Mouse (Mus musculus) heart, adult 18-20 months (tissue): ENCODE results near the gene Asic3. TPM values are rescaled to one million over a fixed set of nuclear protein-coding genes. Genes with fewer than 3 reads are reported as not detected.

Experiments
- DNase-seq, 2 experiments: peaks; one replicate each; pipeline ENCODE4 v3.0.0; 2021 to 2022; ENCODE audit warnings: mixed read lengths in 1 of 2
- long read RNA-seq, 2 experiments: library from polyadenylated mRNA; stranded (forward); transcript quantifications; one replicate each; pipeline ENCODE4 v2.0.0; 2021
- total RNA-seq, 2 experiments: library from RNA; stranded (reverse); gene quantifications; 2 replicates each; pipeline ENCODE4 v1.2.3; 2021

Asic3 gene
- not detected for total RNA-seq
- long read RNA-seq, experiment 1, partial matches to known transcripts, result 1 of 1 reads
- long read RNA-seq, experiment 1, other reads (novel, unspliced or antisense), result 0 of 1 reads
- long read RNA-seq, experiment 2, partial matches to known transcripts, result 0 of 1 reads
- long read RNA-seq, experiment 2, other reads (novel, unspliced or antisense), result 1 of 1 reads

GRCm38 (mm10) chr5:24413042-24413693 is at the start of gene Asic3:
Gene Asic3 (plus strand): TSS chr5:24413392.
- DNase-seq, result no peak

GRCm38 (mm10) chr5:24363467-24363866 is 49.7 kb upstream of the Asic3 start:
- DNase-seq, result peak in 1 of 2 experiments; percentile 44

- DNase-seq, result no peak
These were observed 49.1 kb upstream of the Asic3 start for GRCm38 (mm10) chr5:24364061-24364460.

GRCm38 (mm10) chr5:24364508-24364907 is 48.7 kb upstream of the Asic3 start, which contains the start of gene Nos3:
Gene Nos3 (plus strand): TSS chr5:24364810.
- peak; percentile 75 to 92 for DNase-seq

GRCm38 (mm10) chr5:24364963-24365362 is 48.2 kb upstream of the Asic3 start:
- DNase-seq, result no peak

- peak in 1 of 2 experiments; percentile 66 for DNase-seq
These were observed 47.7 kb upstream of the Asic3 start for GRCm38 (mm10) chr5:24365528-24365927.

- DNase-seq, result no peak
These were observed 46.8 kb upstream of the Asic3 start for GRCm38 (mm10) chr5:24366426-24366825.

DNA sequence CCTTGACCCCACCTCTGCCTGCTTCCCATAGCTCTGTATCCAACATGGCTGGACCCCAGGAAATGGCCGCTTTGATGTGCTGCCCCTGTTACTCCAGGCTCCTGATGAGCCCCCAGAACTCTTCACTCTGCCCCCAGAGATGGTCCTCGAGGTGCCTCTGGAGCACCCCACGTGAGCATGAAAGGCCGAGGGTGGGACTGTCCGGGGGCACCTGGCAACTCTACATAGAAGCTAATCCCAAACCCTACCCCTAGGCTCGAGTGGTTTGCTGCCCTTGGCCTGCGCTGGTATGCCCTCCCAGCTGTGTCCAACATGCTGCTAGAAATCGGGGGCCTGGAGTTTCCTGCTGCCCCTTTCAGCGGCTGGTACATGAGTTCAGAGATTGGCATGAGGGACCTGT is 43.4 kb upstream of the Asic3 start:
- DNase-seq, result no peak

DNA sequence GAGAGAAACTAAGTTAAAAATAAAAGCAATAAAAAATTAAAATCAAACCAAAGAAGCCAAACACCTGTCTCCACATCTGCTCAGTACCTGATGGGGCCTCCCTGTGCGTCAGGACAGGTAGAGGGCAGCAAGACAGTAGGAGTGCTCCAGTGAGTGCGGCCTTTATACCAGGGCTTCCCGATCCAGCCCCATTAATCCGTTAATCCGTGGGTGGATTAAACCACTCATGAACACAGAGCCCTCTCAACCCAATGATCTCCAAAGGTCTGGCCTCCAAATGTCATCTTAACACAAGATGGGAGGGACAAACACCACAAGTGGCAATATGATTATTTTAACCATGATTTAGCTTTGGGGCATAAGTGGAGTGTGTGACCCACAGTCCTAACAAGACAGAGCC is 39.4 kb upstream of the Asic3 start:
- DNase-seq, result no peak

DNA sequence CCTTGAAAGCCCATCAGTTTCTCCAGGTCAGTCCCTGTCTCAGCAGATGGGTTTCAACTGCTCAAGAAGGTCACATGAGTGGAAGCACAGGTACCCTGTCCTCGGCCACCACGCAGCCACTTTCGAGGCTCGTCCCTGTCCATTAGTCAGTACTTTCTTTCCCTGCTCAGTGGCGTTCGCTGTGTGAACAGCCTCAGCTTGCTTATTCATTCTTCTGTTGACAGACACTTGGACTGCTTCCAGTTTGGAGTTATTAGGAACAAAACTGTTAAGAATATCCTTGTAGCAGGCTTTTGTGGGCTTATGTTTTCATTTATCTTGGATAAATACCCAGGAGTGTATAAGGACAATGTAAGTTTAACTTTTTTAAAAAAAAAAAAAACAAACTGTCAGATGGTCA is 39.0 kb upstream of the Asic3 start:
- DNase-seq, result peak; percentile 41 to 58

- no peak for DNase-seq
These were observed 38.4 kb upstream of the Asic3 start for GRCm38 (mm10) chr5:24374666-24375328.

- DNase-seq, result no peak
These were observed 34.5 kb upstream of the Asic3 start for GRCm38 (mm10) chr5:24378700-24379099.

- no peak for DNase-seq
These were observed 33.7 kb upstream of the Asic3 start for GRCm38 (mm10) chr5:24379501-24379900.

GRCm38 (mm10) chr5:24380499-24380898 is 32.7 kb upstream of the Asic3 start:
- no peak for DNase-seq

DNA sequence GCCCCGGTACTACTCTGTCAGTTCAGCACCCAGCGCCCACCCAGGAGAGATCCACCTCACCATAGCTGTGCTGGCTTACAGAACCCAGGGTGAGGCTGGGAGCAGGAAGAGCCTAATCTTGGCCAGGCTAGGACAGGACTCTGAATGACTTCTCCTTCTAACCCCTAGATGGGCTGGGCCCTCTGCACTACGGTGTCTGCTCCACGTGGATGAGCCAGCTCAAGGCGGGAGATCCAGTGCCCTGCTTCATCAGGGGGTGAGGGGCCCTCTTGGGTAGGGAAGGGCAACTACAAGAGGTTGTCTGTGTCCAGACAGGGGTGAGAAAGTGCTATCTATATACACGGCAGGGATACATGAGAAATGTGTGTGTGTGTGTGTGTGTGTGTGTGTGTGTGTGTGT is 31.7 kb upstream of the Asic3 start:
- DNase-seq, result no peak

GRCm38 (mm10) chr5:24381988-24382387 is 31.2 kb upstream of the Asic3 start:
- no peak for DNase-seq

GRCm38 (mm10) chr5:24383026-24383859 is 29.9 kb upstream of the Asic3 start:
- peak; percentile 94 for DNase-seq

- peak; percentile 68 to 90 for DNase-seq
These were observed 28.8 kb upstream of the Asic3 start for GRCm38 (mm10) chr5:24384407-24384806.

DNA sequence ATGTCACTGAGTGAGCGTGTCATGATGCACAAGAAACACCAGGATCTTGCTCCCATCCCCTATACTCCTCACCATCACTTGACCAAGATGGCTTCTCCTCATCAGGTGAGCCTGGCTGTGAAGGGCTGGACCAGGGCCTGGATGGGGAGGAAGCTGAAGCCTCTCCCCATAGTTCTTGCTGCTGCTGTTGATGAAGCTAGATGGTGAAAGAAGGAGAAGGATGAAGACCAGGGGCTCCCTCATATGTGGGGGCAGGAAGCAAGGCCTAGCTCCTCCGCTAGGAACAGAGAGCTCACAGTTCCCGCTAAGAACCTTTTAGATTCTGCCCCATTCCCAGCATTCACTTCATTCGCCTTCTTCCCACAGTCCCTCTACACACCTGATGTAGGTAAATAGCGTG is 27.8 kb upstream of the Asic3 start:
- DNase-seq, result no peak

GRCm38 (mm10) chr5:24385887-24386550 is 27.2 kb upstream of the Asic3 start:
- DNase-seq, result no peak

GRCm38 (mm10) chr5:24387264-24388241 is 25.6 kb upstream of the Asic3 start:
- DNase-seq, result peak; percentile 76 to 77
